Mouse (Mus musculus) erythroid progenitor cell, adult 5-6 weeks (primary cell): ENCODE measurements around the gene Hnrnpl. TPM values are rescaled to one million over a fixed set of nuclear protein-coding genes. Genes with fewer than 3 reads are reported as not detected.

Source experiments
- ATAC-seq: replicated peaks from 2 replicates; pipeline ENCODE4 v1.8.0; 2016; ENCODE audit warnings: moderate number of reproducible peaks, mild to moderate bottlenecking, moderate TSS enrichment, inconsistent platforms; ENCODE audit not compliant: poor library complexity, low FRiP score, severe bottlenecking
- total RNA-seq, 2 experiments: library from RNA; stranded (forward) in 1 of 2; stranded (reverse) in 1 of 2; fragments of 150-400 nt in 1 of 2; fragments of 186-747, 209-891 nt in 1 of 2; gene quantifications; 2 replicates each; pipeline versions ENCODE4 v1.2.3 to v1.2.4; 2015 to 2017; ENCODE audit warnings: low replicate concordance in 2 of 2

The Hnrnpl gene
- total RNA-seq, 2 experiments from 2014 or later = 202 to 215 TPM

DNA sequence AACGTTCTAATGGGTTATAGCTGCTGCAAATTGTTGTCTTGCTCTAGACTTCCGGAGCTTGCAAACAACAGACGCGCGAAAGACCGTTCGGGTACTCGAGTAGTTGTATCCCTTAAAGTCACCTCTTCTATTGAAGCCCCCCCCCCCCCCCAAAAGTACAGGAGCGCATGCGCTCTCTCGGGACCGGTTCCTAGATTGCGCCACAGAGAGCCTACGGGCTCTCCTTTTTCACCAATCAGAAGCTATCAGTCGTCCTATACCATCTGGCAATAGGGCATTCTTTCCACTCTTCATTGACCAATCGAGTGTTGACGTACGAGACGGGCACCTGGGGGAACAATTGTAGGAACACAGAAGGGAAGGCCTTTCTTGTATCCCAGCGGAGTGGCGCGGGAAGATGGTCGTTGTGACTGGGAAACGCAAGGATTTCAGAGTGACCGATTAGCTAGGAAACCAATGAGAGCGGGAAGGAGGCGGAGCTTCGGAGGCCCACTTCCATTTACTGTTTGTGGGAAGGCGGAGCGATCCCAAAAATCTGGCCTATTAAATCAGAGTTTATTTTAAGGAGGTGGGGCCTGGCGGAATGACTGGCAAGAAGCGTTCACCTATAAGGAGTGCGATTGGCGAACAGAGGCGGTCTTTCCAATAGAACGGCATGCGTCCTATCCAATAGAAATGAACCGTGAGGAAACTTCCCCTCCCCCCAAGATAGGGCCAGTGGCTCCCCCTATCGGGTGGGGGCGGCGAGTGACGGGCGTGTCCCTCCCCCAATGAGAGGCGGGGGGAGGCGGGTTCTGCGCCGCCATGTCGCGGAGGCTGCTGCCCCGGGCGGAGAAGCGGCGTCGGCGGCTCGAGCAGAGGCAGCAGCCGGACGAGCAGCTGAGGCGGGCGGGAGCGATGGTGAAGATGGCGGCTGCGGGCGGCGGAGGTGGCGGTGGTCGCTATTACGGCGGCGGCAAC, 2.0 kb downstream of the Hnrnpl start:
- ATAC-seq = peak; percentile 80

DNA sequence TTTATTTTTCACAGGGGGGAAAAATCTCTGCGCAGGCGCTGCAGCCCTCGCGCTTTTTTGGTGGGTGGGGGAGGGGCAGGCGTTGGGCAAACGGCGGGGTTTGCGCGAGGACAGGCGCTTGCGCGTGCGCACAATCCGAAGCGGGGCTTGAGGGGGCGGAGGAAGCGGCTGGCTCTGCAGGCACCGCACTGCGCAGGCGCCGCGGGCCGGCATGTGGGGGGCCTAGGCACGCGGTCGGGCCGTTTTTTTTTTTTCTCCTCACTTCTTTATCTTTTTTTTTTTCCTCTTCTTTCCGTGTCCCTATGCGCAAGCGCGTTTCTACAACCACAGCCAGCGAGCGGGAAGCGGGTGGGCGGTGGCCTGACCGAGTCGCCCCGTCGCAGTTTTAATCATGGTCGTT, 2.9 kb downstream of the Hnrnpl start:
- ATAC-seq = peak; percentile 27; the same call in 1 of the 2 replicates

DNA sequence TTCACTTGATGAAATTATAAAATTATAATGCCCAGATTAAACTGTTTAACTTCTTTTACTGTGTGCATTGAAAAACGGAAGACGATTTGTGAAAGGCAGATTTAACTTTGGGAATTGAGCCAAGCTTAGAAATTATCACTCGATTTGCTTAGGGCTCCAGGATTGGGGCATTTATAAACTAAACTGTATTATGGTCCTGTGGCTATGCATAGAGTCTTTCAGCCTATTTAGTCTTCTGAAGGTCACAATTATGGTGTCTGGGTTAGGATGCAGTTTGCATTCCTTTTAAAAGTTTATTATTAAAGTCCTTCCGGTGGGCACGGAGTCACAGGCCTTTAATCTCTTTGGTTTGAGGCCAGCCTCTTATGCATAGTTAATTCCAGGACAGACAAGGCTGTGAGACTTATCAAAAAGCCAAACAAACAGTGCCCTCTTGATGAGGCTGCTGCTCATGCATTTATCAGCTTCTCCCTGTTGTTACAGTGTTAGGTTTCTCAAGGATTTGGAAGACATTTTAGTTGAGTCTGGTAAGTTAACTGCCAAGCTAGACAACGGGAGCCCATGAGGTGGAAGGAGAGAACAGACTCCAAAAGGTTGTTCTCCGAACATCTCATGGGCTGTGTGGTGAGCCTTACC, 3.4 kb downstream of the Hnrnpl start:
- ATAC-seq = no peak

DNA sequence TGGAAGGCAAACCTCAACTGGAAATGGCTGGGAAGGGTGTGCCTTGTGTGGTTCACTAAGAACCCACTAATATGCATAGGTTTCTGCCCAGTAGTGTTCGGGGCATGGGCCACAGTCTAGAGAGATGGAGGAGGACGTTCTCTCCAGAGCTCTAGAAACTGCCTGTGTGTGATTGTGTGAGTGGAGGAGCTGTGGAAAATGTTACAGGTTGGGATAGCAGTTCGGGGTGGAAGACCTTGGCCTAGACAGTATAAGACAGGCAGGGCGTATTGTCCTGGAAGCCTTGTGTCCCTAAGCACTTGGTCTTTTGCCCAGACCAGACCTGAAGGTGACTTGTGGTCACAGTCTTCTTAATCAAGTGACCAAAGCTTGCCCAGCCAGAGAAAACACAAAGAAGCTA, 4.1 kb downstream of the Hnrnpl start:
- no peak for ATAC-seq

DNA sequence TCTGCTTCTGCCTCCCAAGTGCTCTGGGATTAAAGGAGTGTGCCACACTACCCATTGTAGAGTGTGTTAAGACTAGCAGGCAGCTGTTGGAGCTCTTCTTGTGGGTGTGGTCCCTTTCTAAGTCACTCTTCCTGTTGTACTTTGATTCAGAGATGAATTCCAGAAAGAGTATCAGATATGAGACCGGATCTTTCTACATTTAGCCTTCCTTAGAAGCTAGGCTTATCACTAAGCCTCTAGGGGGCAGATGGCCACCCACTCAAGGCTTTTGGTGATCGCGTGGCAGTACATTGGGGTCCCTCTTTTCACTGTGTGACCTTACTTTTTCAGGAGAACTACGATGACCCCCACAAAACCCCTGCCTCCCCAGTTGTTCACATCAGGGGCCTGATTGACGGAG, 4.6 kb downstream of the Hnrnpl start:
- ATAC-seq = no peak

DNA sequence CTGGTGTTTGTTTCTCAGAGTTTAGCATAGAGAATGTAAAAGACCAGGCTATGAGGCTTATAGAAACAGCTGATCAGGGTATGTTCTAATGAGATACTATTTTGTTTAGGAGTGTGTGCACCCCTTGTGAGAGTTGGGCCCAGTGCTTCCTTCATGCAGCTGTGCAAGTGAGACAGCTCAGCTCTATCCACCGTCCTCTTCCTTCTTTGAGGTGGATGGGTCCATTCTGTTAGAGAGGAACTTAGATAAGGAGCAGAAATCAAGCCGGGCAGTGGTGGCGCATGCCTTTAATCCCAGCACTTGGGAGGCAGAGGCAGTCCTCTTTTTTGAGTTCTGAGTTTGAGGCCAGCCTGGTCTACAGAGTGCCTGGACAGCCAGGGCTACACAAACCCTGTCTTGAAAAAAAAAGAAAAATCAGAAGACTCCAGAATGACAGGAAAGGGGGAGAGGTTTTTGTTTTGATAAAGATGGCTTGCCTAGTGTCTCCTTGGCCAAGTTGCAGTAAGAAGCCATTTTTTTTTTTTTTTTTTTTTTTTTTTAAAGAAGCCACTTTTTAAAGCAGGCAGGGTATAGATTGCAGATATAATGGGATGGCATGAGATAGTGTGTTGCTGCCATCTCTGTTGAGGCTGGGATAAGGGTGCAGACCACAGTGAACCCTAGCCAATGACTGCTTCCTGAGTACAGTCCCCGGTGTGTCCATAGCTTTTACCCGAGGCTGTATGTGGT, 6.1 kb downstream of the Hnrnpl start:
- ATAC-seq = no peak

DNA sequence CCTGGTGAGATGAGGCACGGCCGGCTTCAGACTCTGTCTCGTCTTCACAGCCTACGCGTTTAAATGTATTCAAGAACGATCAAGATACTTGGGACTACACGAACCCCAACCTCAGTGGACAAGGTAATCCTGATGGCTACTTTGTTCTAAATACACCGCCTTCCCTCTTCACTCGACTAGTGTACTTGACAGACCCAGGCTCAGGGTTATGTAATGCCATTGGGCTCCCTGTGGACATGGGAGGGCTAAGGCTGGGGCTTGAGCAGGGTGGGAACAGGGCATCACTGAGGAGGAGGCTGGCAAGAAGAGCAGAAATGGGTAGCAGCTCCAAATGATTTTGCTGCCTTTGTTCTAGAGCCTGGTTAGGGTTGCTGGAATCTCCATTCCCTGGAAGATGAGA, 6.9 kb downstream of the Hnrnpl start:
- ATAC-seq = no peak

DNA sequence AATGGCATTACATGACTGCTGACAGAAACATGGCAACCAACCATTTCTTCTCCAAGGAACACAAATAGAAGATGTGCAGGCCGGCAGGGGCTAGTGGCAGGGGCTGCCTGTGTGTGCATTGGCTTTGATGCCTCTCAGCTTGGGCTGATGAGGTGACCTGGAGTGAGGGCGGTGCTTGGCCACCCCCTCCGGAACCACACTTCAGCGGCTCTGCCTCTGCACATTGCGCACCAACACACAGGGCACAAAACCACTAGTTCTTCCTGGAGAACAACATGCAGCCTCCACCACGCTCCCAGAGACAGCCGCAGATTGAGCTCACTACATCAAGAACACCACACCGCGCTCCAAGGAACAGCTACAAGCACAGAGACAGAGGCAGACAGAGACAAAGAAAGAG, 7.9 kb downstream of the Hnrnpl start:
- ATAC-seq = no peak

DNA sequence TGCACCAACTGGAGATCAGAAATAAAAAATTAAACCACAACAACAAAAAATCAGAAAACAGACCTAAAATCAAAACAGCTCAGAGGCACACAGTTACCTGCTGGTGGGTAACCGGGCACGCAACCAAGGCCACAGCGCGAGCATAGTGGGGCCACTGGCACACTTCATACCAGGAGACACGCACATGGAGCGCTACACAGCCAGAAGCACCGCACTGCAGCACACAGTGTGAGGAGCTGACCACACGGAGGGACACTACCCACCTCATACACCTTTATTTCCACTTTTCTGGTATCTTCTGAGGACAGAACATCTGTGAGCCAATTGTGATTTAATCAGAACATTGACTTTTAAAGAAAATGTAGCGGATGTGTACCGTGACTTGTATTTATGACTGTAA, 8.6 kb downstream of the Hnrnpl start:
- ATAC-seq = no peak

DNA sequence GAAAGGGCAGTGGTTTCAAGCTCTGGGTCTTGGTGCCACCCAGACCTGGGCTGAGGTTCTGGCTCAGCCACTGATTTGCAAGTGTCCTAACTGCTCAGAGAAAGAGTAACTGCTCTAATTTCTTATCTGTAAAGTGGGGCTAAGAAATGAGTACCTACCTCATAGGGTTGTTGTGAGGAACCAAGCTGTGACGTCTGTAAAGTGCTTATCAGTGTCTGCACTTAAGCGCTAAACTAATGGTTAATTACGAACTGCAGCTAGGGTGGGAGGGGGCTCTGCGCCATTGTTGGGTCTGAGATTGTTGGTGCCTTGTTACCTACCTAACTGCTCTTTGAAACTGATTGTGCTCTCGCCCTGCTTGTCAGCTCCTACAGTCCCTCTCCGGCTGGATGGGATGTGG, 9.2 kb downstream of the Hnrnpl start:
- no peak for ATAC-seq

DNA sequence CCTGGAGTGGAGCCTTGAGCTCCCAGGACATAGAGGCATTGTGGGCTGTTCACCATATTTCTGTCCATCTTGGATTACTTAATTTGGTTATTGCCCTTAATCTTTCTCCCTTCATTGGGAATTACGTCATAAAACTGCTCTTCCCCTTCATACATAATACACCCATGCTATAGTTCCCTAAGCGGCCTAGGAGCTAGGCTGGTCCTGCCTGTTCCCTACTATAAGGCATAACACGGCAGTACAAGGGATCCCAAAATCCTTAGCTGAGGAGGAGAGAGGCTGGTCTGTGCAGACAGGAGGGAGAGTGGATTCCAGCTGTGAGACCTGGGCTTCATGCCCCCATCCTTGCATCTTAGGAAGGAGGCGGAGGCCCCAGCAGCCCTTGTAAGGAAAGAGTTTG, 9.6 kb downstream of the Hnrnpl start:
- ATAC-seq = no peak

DNA sequence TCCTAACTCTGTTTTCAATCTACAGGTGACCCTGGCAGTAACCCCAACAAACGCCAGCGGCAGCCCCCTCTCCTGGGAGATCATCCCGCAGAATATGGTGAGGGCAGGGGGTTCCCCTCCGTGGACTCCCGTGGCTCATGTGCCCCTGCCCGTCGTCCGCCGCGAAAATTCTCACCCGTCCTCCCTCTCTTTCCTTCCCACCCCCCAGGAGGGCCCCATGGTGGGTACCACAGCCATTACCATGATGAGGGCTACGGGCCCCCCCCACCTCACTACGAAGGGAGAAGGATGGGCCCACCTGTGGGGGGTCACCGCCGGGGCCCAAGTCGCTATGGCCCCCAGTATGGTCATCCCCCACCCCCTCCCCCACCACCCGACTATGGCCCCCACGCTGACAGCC, 10.1 kb downstream of the Hnrnpl start:
- ATAC-seq = no peak

DNA sequence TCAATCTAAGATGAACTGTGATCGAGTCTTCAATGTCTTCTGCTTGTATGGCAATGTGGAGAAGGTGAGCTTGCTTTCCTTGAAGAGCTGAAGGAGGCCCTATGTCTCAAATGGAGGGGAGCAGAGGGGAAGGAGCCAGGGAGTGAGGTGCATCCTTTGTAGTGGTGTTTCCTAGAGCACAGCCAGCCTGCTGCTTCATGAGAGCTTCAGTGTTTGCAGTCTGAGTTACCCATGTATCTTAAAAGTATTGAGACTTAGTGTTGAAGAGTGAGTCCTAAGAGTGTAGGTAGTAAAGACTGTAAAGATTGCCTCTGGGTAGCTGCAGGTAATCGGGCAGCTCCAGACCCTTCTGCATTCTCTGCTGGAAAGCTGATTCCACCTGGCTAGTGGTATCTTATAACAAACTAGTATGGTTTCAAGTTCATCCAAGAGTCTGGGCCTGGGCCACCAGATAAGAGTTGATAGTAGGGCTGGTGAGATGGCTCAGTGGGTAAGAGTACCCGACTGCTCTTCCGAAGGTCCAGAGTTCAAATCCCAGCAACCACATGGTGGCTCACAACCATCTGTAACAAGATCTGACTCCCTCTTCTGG, 10.6 kb downstream of the Hnrnpl start:
- no peak for ATAC-seq

DNA sequence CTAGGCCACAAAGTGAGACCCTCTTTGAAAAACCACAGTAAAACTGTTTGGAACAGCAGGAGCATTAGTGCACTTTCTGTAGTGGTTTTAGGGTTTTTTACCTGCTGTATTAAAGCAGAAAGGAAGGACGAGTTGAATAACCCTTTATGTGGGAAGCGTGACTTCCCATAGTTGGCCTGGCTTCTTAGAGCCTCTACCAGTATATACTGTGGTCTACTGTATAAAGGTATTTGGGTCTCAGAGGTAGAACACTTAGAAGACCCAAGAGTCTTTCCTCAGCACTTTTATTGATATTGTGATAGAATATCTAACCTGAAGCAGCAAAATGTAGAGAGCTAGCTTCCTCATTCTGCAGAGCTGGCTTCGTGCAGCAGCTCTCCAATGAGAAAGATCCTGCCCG, 11.2 kb downstream of the Hnrnpl start:
- ATAC-seq = no peak

DNA sequence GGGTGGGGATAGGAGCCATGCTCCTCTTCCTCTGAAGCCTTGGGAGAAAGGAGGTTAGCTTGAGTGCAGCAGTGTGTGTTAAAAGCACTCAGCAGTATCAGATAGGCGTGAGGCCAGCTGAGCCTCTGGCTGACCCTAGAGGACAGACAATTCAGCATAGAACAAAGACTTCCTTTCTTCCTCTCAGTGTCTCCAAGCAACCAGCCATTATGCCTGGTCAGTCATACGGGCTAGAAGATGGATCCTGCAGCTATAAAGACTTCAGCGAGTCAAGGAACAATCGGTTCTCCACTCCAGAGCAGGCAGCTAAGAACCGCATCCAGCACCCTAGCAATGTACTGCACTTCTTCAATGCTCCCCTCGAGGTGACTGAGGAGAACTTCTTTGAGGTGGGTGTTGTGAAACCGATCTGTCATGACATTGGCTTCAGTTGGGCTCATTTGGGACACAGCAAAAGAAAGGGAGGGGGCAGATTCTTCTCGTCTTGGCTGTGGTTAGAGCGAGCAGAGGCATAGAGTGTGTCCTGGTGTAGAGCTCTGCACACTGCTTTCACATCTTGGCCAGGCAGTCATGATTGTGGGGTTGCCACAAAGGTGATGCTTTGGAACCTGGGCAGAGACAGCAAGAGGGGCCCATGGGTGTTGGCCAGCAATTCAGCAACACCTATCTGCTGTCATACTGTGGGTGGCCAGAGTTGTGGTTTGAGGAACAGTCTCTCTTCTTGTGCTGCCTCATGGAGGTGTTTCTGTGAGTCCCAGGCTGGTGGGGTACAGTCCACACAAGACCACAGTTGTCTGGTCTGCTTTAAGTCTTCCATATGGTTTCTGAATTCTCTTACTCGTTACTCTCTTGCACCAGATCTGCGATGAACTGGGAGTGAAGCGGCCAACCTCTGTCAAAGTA, 12.3 kb downstream of the Hnrnpl start:
- ATAC-seq = no peak

DNA sequence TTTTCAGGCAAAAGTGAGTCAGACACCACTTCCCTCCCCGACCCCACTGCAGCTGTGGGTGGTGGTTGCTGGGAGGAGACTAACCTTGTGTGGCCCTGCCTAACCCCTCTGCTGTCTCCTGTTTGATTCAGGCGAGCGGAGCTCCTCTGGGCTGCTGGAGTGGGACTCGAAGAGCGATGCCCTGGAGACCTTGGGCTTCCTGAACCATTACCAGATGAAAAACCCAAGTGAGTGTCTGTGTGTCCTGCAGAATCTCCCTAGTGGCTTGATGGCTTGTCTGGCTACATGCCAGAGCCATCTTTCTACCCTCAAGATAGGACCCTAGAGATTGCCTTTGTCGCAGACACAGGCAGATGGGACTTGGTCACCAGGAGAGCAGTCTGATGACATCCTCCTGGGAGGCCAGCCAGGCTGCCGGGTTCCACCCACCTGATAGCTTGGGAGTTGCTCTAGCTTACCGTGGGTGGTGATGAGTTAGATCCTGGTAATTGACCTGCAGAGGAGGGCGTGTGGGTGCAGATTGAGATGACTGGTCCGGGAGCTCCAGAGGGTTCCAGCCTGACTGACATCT, 13.0 kb downstream of the Hnrnpl start:
- ATAC-seq = no peak

DNA sequence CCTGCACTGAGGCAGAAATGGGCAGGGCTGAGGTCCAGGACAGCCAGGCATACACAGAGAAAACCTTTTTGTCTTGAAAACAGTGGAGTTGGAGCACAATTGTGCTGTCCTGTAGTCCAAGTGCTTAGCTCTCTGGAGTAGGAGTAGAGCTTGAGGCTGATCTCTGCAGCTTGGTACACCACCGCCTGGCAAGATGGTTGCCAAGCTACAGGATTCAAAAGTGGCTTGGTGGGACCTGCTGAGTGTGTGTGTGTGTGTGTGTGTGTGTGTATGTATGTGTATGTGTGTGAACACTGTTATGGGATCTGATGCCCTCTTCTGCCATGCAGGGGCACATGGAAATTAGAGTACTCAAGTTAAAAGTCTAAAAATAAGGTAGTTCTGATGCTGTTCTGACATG, 14.2 kb downstream of the Hnrnpl start:
- no peak for ATAC-seq

DNA sequence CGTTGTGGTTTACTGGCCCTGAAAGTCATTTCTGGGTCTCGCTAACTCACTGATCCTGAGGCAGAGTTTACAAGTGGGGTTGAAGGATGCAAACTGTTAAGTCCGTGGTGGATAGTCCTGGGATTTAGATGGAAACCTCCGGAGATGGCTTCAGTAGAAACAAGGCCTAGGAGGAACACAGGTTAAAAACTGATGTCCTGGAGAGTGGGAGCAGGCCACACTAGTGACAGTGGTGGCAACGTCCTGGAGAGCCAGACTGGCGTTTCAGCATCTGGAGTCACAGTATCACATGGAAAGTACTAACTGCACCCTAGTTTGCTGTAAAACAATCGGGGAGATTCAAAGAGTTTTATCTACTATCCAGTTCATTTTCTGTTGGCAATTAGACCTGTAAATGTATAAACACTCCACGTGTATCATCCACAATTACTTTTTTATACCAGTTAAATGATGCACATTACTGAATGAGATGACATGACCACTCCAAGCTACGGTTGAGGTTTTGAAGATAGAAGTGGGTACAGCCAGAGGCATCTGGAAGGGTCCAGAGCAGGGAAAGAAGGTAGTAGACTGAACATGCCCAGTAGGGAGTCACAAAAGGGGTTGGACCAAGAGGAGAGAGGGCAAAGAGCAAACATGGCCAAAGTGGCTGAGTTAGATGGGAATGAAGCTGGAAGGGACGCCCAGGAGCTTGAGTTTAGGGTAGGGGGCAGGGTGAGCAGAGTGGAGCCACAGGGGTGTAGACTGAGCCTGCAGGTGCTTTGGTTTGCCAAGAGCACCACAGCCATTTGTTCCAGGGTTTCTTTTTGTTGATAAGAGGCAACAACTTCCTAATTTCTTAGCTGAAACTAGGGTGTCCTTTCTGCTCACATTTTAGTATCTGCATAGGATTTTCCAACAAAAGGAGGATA, 14.9 kb downstream of the Hnrnpl start:
- no peak for ATAC-seq
